Mouse (Mus musculus) effector memory CD4-positive, alpha-beta T cell, adult 7 months (primary cell): ENCODE data around the gene Gm21731. TPM values are rescaled to one million over a fixed set of nuclear protein-coding genes. Genes with fewer than 3 reads are reported as not detected.

ENCODE experiments used
- polyA plus RNA-seq: library from polyadenylated mRNA; unstranded; fragments of 100-300 nt; shearing (Covaris generic); gene quantifications from one replicate; pipeline ENCODE4 v1.2.1, GENCODE M21; 2017

The Gm21731 gene
- not detected for polyA plus RNA-seq

GRCm38 (mm10) chr13:120238811-120239210, at the start of gene Gm21731:
Gm21731 (plus strand) TSS chr13:120239111.

GRCm38 (mm10) chr13:120215847-120216246, 23.1 kb upstream of the Gm21731 start, which contains the start of gene Gm21762:
Gm21762 (minus strand) TSS chr13:120215947.

GRCm38 (mm10) chr13:120262870-120263269, 24.0 kb downstream of the Gm21731 start, which contains the start of gene AF067061:
AF067061 (plus strand) TSS chr13:120263114.

Other genes with a start within 250 kb of the Gm21731 start
- gene Gm36079, start 212.1 kb upstream of the Gm21731 start, polyA plus RNA-seq: not detected
- not detected for gene Gm21188, start 186.9 kb upstream of the Gm21731 start, polyA plus RNA-seq
- not detected for gene Gm20767, start 98.9 kb upstream of the Gm21731 start, polyA plus RNA-seq
- not detected for gene Gm21818, start 66.7 kb upstream of the Gm21731 start, polyA plus RNA-seq
- not detected for gene Gm21762, start 23.2 kb upstream of the Gm21731 start, polyA plus RNA-seq
- gene AF067061, start 24.0 kb downstream of the Gm21731 start, polyA plus RNA-seq: not detected
- gene BC147527, start 61.3 kb downstream of the Gm21731 start, polyA plus RNA-seq: 11.0 TPM
- gene Tcstv3, start 77.8 kb downstream of the Gm21731 start, polyA plus RNA-seq: not detected